Comparison of ENCODE assay signal across 11 mouse cellular contexts in the genomic region with DNA sequence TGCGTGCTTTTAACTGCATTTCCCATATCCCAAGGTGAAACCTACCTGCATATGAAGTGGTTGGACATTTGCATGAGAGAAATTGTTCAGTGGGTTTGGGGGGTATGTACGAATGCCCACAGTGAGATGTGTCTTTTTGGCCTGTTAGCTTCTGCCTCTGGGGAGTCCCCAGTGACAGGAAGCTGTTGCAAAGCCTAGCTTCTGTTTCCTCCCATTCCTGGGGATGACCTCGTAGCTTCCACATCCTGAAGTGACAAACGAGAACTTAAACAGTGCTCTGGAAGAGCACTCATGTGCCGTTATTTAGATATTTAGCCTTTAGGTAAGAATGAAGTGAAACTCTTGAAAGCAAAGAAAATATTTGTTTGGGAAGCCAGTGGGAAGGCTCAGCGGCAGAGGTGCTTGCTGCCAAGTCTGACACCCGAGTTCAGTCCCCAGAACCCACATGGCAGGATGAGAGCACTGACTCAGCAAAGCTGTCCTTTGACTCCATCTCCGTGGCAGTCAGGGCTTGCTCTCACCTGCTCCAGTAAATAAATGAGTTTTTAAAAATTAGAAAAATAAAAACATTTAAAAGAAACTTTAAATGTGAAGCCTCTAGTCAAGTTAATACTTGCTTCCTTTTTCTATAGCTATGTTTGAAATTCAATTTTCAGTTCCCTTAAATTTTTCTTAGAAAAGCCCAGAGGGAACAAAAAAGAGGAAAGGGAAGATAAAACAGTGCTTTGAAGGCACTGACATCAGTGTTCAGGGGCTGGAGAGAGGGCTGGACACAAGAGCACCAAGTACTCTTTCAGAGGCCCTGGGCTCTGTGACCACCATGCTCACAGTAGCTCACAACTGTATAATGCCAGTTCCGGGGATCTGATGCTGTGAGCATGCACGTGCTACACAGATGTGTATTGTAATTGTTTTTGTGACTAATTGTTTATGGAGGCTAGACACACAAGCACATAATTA. TPM values are rescaled to one million over a fixed set of nuclear protein-coding genes. Genes with fewer than 3 reads are reported as not detected.
DNase-seq lines count a peak whose midpoint lies in the region; ATAC-seq and TF ChIP-seq lines count a peak whose summit lies in the region.
"Had no signal": no experiment of that assay in that cellular context is flagged by ENCODE, and none has a peak within 500 bp of the region (broad histone marks: within the 10 kb centered on the region; RNA-seq: fewer than 3 reads in every experiment).

No protein-coding gene starts in this region.

- peaks cover 34% of the 10 kb centered on the region for H3K36me3 ChIP-seq in lung, embryonic 14.5 days (ENCODE audit: insufficient read depth)

- no peak overlapping the region for H3K27ac ChIP-seq in lung, embryonic 14.5 days (ENCODE audit: low read depth)
- H3K27ac ChIP-seq in brown adipose tissue, adult 24 weeks (replicated peaks; ENCODE audit: low read depth, low read length) = peak overlapping the region; percentile 74
- H3K27ac ChIP-seq: midbrain, embryonic 12.5 days; neural tube, embryonic 15.5 days had no signal

- no peak overlapping the region for H3K4me3 ChIP-seq in lung, embryonic 14.5 days (ENCODE audit: low read depth, low read length)
- H3K4me3 ChIP-seq in brown adipose tissue, adult 24 weeks (ENCODE audit: insufficient read depth, low read depth, low read length) = no peak overlapping the region
- H3K4me3 ChIP-seq: midbrain, embryonic 12.5 days; neural tube, embryonic 15.5 days had no signal

- no peaks in the 10 kb centered on the region for H3K4me1 ChIP-seq in lung, embryonic 14.5 days (ENCODE audit: insufficient read depth)
- H3K4me1 ChIP-seq in brown adipose tissue, adult 24 weeks (ENCODE audit: control insufficient read depth, insufficient read depth, insufficient read length, low read length) = no peaks in the 10 kb centered on the region

- H3K9ac ChIP-seq in lung, embryonic 14.5 days = no peak overlapping the region
- H3K9ac ChIP-seq: midbrain, embryonic 12.5 days; neural tube, embryonic 15.5 days had no signal

- no peak for ATAC-seq in lung, embryonic 14.5 days (ENCODE audit: insufficient read depth)
- peak; percentile 81 for ATAC-seq in megakaryocyte, adult 5-6 weeks (ENCODE audit: poor library complexity, severe bottlenecking)

- no peaks in the 10 kb centered on the region for H3K27me3 ChIP-seq in lung, embryonic 14.5 days (ENCODE audit: insufficient read depth, low read length)
- H3K27me3 ChIP-seq: midbrain, embryonic 12.5 days; neural tube, embryonic 15.5 days had no signal

- no peaks in the 10 kb centered on the region for H3K9me3 ChIP-seq in lung, embryonic 14.5 days (ENCODE audit: low read depth, low read length)
- H3K9me3 ChIP-seq: midbrain, embryonic 12.5 days; neural tube, embryonic 15.5 days had no signal

- H3K4me2 ChIP-seq in lung, embryonic 14.5 days = no peak overlapping the region
- H3K4me2 ChIP-seq: midbrain, embryonic 12.5 days; neural tube, embryonic 15.5 days had no signal

- TF ChIP-seq CTCF in lung, embryonic 14.5 days (IDR thresholded peaks at IDR 0.05; ENCODE audit: low read depth) = no peak

- DNase-seq in heart, adult 11 months = peak; percentile 96
- no peak for DNase-seq in heart, postnatal 25 days (ENCODE audit: low spot score)
- DNase-seq in lung, embryonic 14.5 days = peak; percentile 30
- no peak for DNase-seq in lung, postnatal 14 days
- DNase-seq in urinary bladder, postnatal 25 days (ENCODE audit: low spot score) = no peak
- no peak for DNase-seq in layer of hippocampus, adult 18-20 months (ENCODE audit: low spot score in 2 of 2)
- DNase-seq: gastrocnemius, postnatal 36 days had no signal

- 37% methylated on average over 10 of the region's 10 CpGs for WGBS in lung, embryonic 14.5 days

- intact Hi-C loops in heart, postnatal 25 days (cut with DNase I) = no loop called here

RNA-seq across cellular contexts. Expression of gene Ppp1r21, which starts 21.3 kb away (rescaled TPM):
- total RNA-seq in heart, postnatal 25 days (2021) = 10 to 100 TPM in 1 of 2 experiments, 1 to 10 TPM in 1; 8.4 to 10.2 TPM
- 26.4 and 28.7 TPM in 2 replicates for polyA plus RNA-seq in lung, embryonic 14.5 days (2014; fragmentation: Nextera tagmentation; extraction: Ambion mirVana)
- polyA plus RNA-seq in brown adipose tissue, adult 24 weeks (2012; ENCODE audit: insufficient read depth, insufficient read length, missing spikeins) = 7.8 and 13.8 TPM in 2 replicates
- 128 and 132 TPM in 2 replicates for total RNA-seq in megakaryocyte, adult 5-6 weeks (2015)
- 126 and 147 TPM in 2 replicates for total RNA-seq in megakaryocyte, adult 5-6 weeks (2017)
- total RNA-seq in layer of hippocampus, adult 18-20 months (2021) = 10 to 100 TPM; 80.3 to 81.6 TPM

RNA-seq across cellular contexts. Expression of gene Ston1, which starts 46.2 kb away (rescaled TPM):
- 10 to 100 TPM; 18.5 to 23.7 TPM for total RNA-seq in heart, postnatal 25 days (2021)
- polyA plus RNA-seq in lung, embryonic 14.5 days (2014; fragmentation: Nextera tagmentation; extraction: Ambion mirVana) = 11.0 and 11.7 TPM in 2 replicates
- polyA plus RNA-seq in brown adipose tissue, adult 24 weeks (2012; ENCODE audit: insufficient read depth, insufficient read length, missing spikeins) = 7.0 and 12.5 TPM in 2 replicates
- total RNA-seq in megakaryocyte, adult 5-6 weeks (2015) = not detected in 2 replicates
- 0.89 TPM in 1 of 2 replicates, not detected in the other for total RNA-seq in megakaryocyte, adult 5-6 weeks (2017)
- total RNA-seq in layer of hippocampus, adult 18-20 months (2021) = 1 to 10 TPM; 9.5 to 9.8 TPM

Comparison
In these comparisons a context has a peak if more than half of its experiments do, and no peak if none do; other contexts are left out.
1. DNase-seq: peak in heart, adult 11 months (single experiment) and lung, embryonic 14.5 days (single experiment); none in heart, postnatal 25 days (single experiment), lung, postnatal 14 days (single experiment), urinary bladder, postnatal 25 days (single experiment) and layer of hippocampus, adult 18-20 months (0 of 2).
2. RNA of gene Ppp1r21, which starts 21.3 kb away (total RNA-seq): 126 to 147 TPM in megakaryocyte, adult 5-6 weeks and 80.3 to 81.6 TPM in layer of hippocampus, adult 18-20 months; 8.4 to 10.2 TPM in heart, postnatal 25 days; every median in the first group is over 4 times any median in the second.
3. RNA of gene Ston1, which starts 46.2 kb away (total RNA-seq): 18.5 to 23.7 TPM in heart, postnatal 25 days and 9.5 to 9.8 TPM in layer of hippocampus, adult 18-20 months; 0.89 TPM in megakaryocyte, adult 5-6 weeks; every median in the first group is over 4 times any median in the second.